Mouse (Mus musculus) embryo, embryonic 9.5 days (tissue): ENCODE results near the gene Tnk2.
A peak's percentile ranks its signal among the peaks of the same experiment; 100 is the strongest.

ENCODE experiments used
- DNase-seq: peaks from one replicate; pipeline ENCODE4 v3.0.0-alpha.2; 2017; ENCODE audit errors: extremely low spot score

Gene Tnk2

GRCm38 (mm10) chr16:32678812-32679211 is 35.1 kb downstream of the Tnk2 start:
- DNase-seq: no peak

GRCm38 (mm10) chr16:32679976-32680375 is 36.3 kb downstream of the Tnk2 start:
- DNase-seq: no peak

GRCm38 (mm10) chr16:32680806-32681205 is 37.1 kb downstream of the Tnk2 start:
- no peak for DNase-seq

- DNase-seq: peak; percentile 69
Observed at GRCm38 (mm10) chr16:32682194-32682593, 38.5 kb downstream of the Tnk2 start.

- DNase-seq: no peak
Observed at GRCm38 (mm10) chr16:32682841-32683240, 39.2 kb downstream of the Tnk2 start.

GRCm38 (mm10) chr16:32683343-32683742 is 39.7 kb downstream of the Tnk2 start:
- DNase-seq: peak; percentile 46

GRCm38 (mm10) chr16:32685405-32685804 is 41.7 kb downstream of the Tnk2 start:
- no peak for DNase-seq

GRCm38 (mm10) chr16:32685998-32686397 is 42.3 kb downstream of the Tnk2 start:
- DNase-seq: no peak

GRCm38 (mm10) chr16:32687221-32687620 is 43.5 kb downstream of the Tnk2 start:
- DNase-seq: no peak

GRCm38 (mm10) chr16:32688770-32689169 is 45.1 kb downstream of the Tnk2 start:
- DNase-seq: no peak

- DNase-seq: peak; percentile 73
Observed at GRCm38 (mm10) chr16:32689501-32689900, 45.8 kb downstream of the Tnk2 start.

GRCm38 (mm10) chr16:32696841-32697464 is 53.3 kb downstream of the Tnk2 start:
- DNase-seq: peak; percentile 67

GRCm38 (mm10) chr16:32697665-32698446 is 54.2 kb downstream of the Tnk2 start:
- no peak for DNase-seq

GRCm38 (mm10) chr16:32698550-32698949 is 54.9 kb downstream of the Tnk2 start:
- DNase-seq: no peak

- no peak for DNase-seq
Observed at GRCm38 (mm10) chr16:32703312-32703912, 59.7 kb downstream of the Tnk2 start.

- DNase-seq: no peak
Observed at GRCm38 (mm10) chr16:32705606-32706005, 61.9 kb downstream of the Tnk2 start.

GRCm38 (mm10) chr16:32707111-32707823 is 63.6 kb downstream of the Tnk2 start:
- no peak for DNase-seq

- no peak for DNase-seq
Observed at GRCm38 (mm10) chr16:32707824-32708456, 64.3 kb downstream of the Tnk2 start.

GRCm38 (mm10) chr16:32708457-32709033 is 64.9 kb downstream of the Tnk2 start:
- no peak for DNase-seq

- DNase-seq: no peak
Observed at GRCm38 (mm10) chr16:32709116-32709515, 65.4 kb downstream of the Tnk2 start.

- no peak for DNase-seq
Observed at GRCm38 (mm10) chr16:32710426-32711070, 66.9 kb downstream of the Tnk2 start.
